Mouse (Mus musculus): Measurements from ENCODE around the gene Slc16a11. TPM values are rescaled to one million over a fixed set of nuclear protein-coding genes. Genes with fewer than 3 reads are reported as not detected.
A peak's percentile ranks its signal among the peaks of the same experiment; 100 is the strongest.

Slc16a11 gene
- polyA plus RNA-seq, 1 experiment from 2014 or later, result 0.63 TPM

DNA sequence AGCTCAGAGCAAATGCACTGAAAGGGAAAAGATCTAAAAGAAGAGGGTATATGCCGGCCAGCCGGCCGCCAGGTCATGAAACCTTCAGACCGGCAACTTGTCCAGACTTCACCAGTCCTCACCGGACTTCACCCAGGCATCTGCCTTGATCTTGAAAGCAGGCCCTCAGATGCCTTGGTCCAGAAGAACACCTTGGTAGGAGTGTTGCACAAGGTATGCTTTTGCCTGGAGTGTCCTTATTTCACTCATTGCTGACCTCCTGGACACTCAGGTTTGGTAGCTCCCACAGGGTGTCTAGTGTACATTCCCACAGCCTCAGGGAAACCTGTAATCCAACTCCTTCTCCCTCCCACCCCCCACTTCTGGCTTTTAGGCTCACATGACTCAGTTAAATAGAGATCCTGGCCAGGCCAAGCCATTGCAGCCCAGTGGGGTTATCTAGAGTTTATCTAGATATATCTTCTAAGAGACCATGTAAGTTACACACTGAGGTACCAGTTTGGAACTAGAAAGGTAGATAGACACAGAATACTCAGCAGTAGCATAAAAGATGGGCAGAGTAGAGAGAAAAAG is 12.4 kb upstream of the Slc16a11 start:
- Histone ChIP-seq H3K27me3 (ENCODE audit: insufficient read depth, low read length) (no peaks in the 10 kb centered on the region), H3K27ac (ENCODE audit: low read depth) (no peak overlapping the region), H3K9me3 (ENCODE audit: low read depth, low read length) (no peaks in the 10 kb centered on the region), H3K4me1 (ENCODE audit: insufficient read depth) (no peaks in the 10 kb centered on the region), H3K4me3 (ENCODE audit: low read depth, low read length) (no peak overlapping the region), H3K9ac (no peak overlapping the region), H3K4me2 (no peak overlapping the region), H3K36me3 (ENCODE audit: insufficient read depth) (no peaks in the 10 kb centered on the region)
- DNase-seq (no peak), ATAC-seq (ENCODE audit: insufficient read depth) (no peak)
- 61% methylated on average over 5 of the region's 5 CpGs for WGBS
- no peak for TF ChIP-seq CTCF (IDR thresholded peaks at IDR 0.05; ENCODE audit: low read depth)

DNA sequence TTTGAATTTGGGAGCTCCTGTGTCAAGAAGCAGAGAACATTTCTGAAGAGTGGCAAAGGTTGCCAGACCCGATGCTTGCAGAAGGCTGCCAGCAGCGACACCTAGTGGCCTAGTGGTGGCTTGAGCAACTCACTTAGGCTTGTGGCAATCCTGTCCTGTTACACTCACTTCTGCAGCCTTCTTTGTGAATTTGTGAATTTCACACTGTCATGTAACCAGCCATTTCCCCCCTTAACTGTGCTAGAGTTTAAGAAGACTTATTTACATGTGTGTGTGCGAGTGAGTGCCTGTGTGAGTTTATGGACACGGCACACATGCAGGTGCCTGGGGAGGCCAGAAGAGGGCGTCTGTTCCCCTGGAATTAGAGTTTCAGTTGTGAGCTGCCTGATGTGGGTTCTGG is 10.9 kb upstream of the Slc16a11 start:
- Histone ChIP-seq H3K4me2 (no peak overlapping the region), H3K4me1 (ENCODE audit: insufficient read depth) (no peaks in the 10 kb centered on the region), H3K27ac (ENCODE audit: low read depth) (no peak overlapping the region), H3K27me3 (ENCODE audit: insufficient read depth, low read length) (no peaks in the 10 kb centered on the region), H3K9ac (no peak overlapping the region), H3K36me3 (ENCODE audit: insufficient read depth) (no peaks in the 10 kb centered on the region), H3K9me3 (ENCODE audit: low read depth, low read length) (no peaks in the 10 kb centered on the region), H3K4me3 (ENCODE audit: low read depth, low read length) (no peak overlapping the region)
- 36% methylated on average over 5 of the region's 5 CpGs for WGBS
- TF ChIP-seq CTCF (IDR thresholded peaks at IDR 0.05; ENCODE audit: low read depth), result peak; percentile 95
- ATAC-seq (ENCODE audit: insufficient read depth), result peak; percentile 41; the same call in 1 of the 2 replicates
- DNase-seq, result peak; percentile 95

DNA sequence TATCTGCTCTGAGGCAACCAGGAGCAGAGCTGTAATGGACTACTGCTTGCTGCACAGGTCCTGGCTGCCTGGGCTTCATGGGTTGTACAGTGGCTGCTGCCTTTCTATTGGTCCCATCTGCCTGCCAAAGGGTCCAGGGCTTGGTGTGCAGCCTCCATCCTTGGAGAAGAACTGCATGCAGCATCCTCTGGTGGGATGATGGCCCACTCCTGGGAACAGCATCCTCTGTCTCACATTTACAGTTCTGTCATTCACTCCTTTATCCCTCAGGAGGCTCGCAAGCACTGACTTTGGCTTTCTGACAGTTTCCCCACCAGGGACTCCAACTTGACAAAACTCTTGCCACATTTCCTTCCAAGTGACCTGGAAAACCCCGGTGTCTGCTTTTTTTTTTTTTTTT is 5.8 kb upstream of the Slc16a11 start:
- no peaks in the 10 kb centered on the region for H3K27me3 ChIP-seq (ENCODE audit: insufficient read depth, low read length)
- no peaks in the 10 kb centered on the region for H3K9me3 ChIP-seq (ENCODE audit: low read depth, low read length)
- H3K9ac ChIP-seq, result no peak overlapping the region
- DNase-seq, result no peak
- 66% methylated on average over 2 of the region's 2 CpGs for WGBS
- no peaks in the 10 kb centered on the region for H3K4me1 ChIP-seq (ENCODE audit: insufficient read depth)
- H3K4me3 ChIP-seq (ENCODE audit: low read depth, low read length), result no peak overlapping the region
- H3K4me2 ChIP-seq, result no peak overlapping the region
- ATAC-seq (ENCODE audit: insufficient read depth), result no peak
- H3K36me3 ChIP-seq (ENCODE audit: insufficient read depth), result no peaks in the 10 kb centered on the region
- no peak for TF ChIP-seq CTCF (IDR thresholded peaks at IDR 0.05; ENCODE audit: low read depth)
- H3K27ac ChIP-seq (ENCODE audit: low read depth), result no peak overlapping the region

DNA sequence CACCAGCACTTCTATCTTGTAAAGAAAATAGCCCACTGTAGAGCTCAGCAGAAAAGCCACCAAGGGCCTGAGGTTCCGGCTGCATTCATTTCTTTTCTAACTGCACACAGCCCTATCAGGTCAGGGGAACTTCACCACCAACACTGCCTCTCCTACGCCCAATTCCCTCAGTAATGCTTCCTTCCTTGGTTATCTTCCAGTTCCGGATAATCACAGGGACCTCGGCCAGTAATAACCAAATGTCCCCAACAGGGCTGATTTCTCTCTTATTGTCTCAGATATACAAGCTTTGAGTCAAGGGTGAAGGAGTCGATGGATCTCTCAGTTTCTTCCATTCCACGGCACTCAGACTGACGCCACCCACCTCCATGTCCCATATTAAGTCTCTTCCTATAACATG is 5.3 kb upstream of the Slc16a11 start:
- ATAC-seq (ENCODE audit: insufficient read depth), result no peak
- WGBS, result 76% methylated on average over 7 of the region's 7 CpGs
- no peaks in the 10 kb centered on the region for H3K4me1 ChIP-seq (ENCODE audit: insufficient read depth)

DNA sequence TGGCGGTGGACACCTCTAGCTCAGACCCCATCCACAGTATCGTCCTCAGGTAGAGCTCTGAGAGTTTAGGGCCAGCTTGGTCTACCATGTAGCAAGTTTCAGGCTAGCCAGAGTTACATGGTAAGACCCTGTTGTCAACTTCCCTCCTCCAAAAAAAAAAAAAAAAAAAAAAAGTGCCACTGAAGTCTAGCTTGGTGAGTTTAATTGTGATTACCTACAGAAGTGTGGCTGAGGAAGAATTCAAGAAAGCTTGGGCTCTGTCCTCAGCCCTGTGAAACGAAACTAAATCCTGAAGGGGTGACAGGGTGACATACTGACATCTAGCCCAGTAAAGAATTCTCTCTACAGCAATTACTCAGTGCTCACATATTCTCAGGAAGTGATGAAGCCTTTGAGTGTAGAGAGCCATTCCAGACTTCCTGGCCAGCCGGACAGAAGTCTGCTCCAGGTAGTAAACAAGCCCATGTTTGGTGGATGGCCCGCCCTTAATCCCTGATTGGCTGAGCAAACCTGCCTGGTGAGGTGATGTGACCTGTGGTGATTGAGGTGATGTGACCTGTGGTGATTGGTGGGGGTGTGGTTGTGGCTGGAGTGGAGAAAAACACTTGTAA is 3.7 kb upstream of the Slc16a11 start:
- 60% methylated on average over 5 of the region's 5 CpGs for WGBS
- H3K27me3 ChIP-seq (ENCODE audit: insufficient read depth, low read length), result peaks cover 8% of the 10 kb centered on the region
- H3K27ac ChIP-seq (ENCODE audit: low read depth), result no peak overlapping the region
- 0 out of 2 replicates have a peak, but pooled peaks cover 3% of the 10 kb centered on the region for H3K4me1 ChIP-seq (ENCODE audit: insufficient read depth)
- no peaks in the 10 kb centered on the region for H3K36me3 ChIP-seq (ENCODE audit: insufficient read depth)
- H3K9me3 ChIP-seq (ENCODE audit: low read depth, low read length), result no peaks in the 10 kb centered on the region
- DNase-seq (no peak), ATAC-seq (ENCODE audit: insufficient read depth) (no peak)
- no peak overlapping the region for H3K4me3 ChIP-seq (ENCODE audit: low read depth, low read length)
- no peak for TF ChIP-seq CTCF (IDR thresholded peaks at IDR 0.05; ENCODE audit: low read depth)
- no peak overlapping the region for H3K4me2 ChIP-seq
- H3K9ac ChIP-seq, result no peak overlapping the region

More for the DNA sequence above, 5.3 kb upstream of the Slc16a11 start:
- Histone ChIP-seq H3K4me3 (ENCODE audit: low read depth, low read length) (no peak overlapping the region), H3K9me3 (ENCODE audit: low read depth, low read length) (no peaks in the 10 kb centered on the region), H3K27me3 (ENCODE audit: insufficient read depth, low read length) (no peaks in the 10 kb centered on the region; the same call in 1 of the 2 replicates), H3K36me3 (ENCODE audit: insufficient read depth) (no peaks in the 10 kb centered on the region), H3K9ac (no peak overlapping the region), H3K27ac (ENCODE audit: low read depth) (no peak overlapping the region), H3K4me2 (no peak overlapping the region)
- no peak for TF ChIP-seq CTCF (IDR thresholded peaks at IDR 0.05; ENCODE audit: low read depth)
- no peak for DNase-seq

DNA sequence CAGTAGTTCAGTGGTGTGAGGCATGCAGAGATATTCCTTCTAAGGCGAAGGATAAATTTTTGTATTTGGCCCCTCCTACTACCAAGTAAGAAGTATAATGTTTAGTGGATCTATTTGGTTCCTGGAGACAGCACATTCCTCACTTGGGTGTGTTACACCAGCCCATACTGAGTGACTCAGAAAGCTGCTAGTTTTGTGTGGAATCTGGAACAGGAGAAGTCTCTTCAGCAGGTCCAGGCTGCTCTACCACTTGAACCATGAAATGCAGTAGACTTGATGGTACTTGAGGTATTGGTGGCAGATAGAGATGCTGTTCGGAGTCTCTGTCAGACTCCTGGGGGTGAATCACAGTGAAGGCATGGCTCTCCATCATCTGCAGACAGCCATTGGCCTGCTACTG is 1.9 kb upstream of the Slc16a11 start:
- peaks cover 26% of the 10 kb centered on the region for H3K27me3 ChIP-seq (ENCODE audit: insufficient read depth, low read length)
- no peak for DNase-seq

DNA sequence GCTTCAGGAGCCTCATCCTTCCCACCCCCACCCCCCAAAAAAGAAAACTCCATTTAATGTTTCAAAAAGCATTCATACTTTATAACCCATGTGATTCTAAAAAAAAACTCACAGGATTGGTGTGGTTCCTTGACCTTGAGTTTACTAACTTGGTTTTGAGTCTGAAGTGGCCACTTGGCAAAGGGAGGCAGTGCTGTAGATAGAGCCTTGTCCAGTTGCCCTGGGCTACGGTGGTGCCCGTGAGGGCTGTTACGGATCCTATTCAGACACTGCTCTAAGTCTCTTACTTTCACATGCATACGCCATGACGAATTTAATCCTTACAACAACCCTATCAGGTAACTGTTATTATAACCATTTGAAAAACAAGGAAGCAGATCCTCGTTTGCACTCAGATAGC is 580 bp upstream of the Slc16a11 start:
- Histone ChIP-seq H3K4me1 (ENCODE audit: insufficient read depth) (0 out of 2 replicates have a peak, but pooled peaks cover 8% of the 10 kb centered on the region), H3K4me3 (ENCODE audit: low read depth, low read length) (no peak overlapping the region), H3K9me3 (ENCODE audit: low read depth, low read length) (no peaks in the 10 kb centered on the region), H3K9ac (no peak overlapping the region), H3K27me3 (ENCODE audit: insufficient read depth, low read length) (peaks cover 36% of the 10 kb centered on the region), H3K36me3 (ENCODE audit: insufficient read depth) (no peaks in the 10 kb centered on the region), H3K27ac (ENCODE audit: low read depth) (no peak overlapping the region), H3K4me2 (no peak overlapping the region)
- ATAC-seq (ENCODE audit: insufficient read depth) (no peak), DNase-seq (no peak)
- no peak for TF ChIP-seq CTCF (IDR thresholded peaks at IDR 0.05; ENCODE audit: low read depth)
- 75% methylated on average over 6 of the region's 6 CpGs for WGBS

More for the DNA sequence above, 1.9 kb upstream of the Slc16a11 start:
- Histone ChIP-seq H3K9me3 (ENCODE audit: low read depth, low read length) (no peaks in the 10 kb centered on the region), H3K9ac (no peak overlapping the region), H3K27ac (ENCODE audit: low read depth) (no peak overlapping the region), H3K4me3 (ENCODE audit: low read depth, low read length) (no peak overlapping the region), H3K36me3 (ENCODE audit: insufficient read depth) (no peaks in the 10 kb centered on the region), H3K4me2 (no peak overlapping the region), H3K4me1 (ENCODE audit: insufficient read depth) (0 out of 2 replicates have a peak, but pooled peaks cover 8% of the 10 kb centered on the region)
- no peak for TF ChIP-seq CTCF (IDR thresholded peaks at IDR 0.05; ENCODE audit: low read depth)
- WGBS, result 67% methylated on average over 2 of the region's 2 CpGs
- ATAC-seq (ENCODE audit: insufficient read depth), result no peak

Measured in lung, embryonic 14.5 days (tissue).